In the genomic region with DNA sequence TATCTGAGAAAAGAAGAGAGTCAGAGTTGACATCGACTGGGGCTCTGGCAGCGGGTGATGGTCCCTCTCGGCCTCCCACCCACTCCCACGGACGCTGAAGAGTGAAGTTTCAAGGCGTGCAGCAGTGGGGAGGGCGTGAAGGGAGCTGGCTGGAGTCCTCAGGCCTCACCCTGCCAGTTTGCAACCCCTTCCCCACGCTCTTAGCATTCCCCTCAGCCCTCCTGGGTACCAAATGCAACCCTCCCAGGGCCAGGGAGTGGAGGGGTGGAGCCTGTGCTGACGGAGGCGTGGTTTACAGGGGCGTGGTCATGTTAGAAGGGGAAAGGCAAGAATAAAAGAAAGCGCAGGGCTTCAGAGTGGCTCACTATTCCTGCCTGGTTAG, we compare ENCODE assay signal across 8 mouse cellular contexts.
DNase-seq lines count a peak whose midpoint lies in the region; ATAC-seq and TF ChIP-seq lines count a peak whose summit lies in the region.

No protein-coding gene starts in this region.

- H3K4me1 ChIP-seq in heart, embryonic 14.5 days (ENCODE audit: control insufficient read depth in 2 of 2, insufficient read depth in 2 of 2, low read length in 2 of 2) = peaks cover 11 to 12% of the 10 kb centered on the region in 2 experiments
- peaks cover 11% of the 10 kb centered on the region; the same call in 1 of the 2 replicates for H3K4me1 ChIP-seq in kidney, postnatal 0 days (replicated peaks; ENCODE audit: insufficient read depth, low read length)
- H3K4me1 ChIP-seq in lung, embryonic 14.5 days (ENCODE audit: insufficient read depth) = peaks cover 17% of the 10 kb centered on the region
- H3K4me1 ChIP-seq in neural tube, embryonic 14.5 days (ENCODE audit: control insufficient read depth, insufficient read depth, low read length) = peaks cover 21% of the 10 kb centered on the region; the same call in 1 of the 2 replicates

- H3K36me3 ChIP-seq in heart, embryonic 14.5 days (ENCODE audit: control insufficient read depth, insufficient read depth, low read length) = no peaks in the 10 kb centered on the region
- no peaks in the 10 kb centered on the region for H3K36me3 ChIP-seq in kidney, postnatal 0 days (ENCODE audit: insufficient read depth, low read length)
- H3K36me3 ChIP-seq in lung, embryonic 14.5 days (ENCODE audit: insufficient read depth) = no peaks in the 10 kb centered on the region
- H3K36me3 ChIP-seq in neural tube, embryonic 14.5 days (ENCODE audit: control insufficient read depth, insufficient read depth, low read length) = no peaks in the 10 kb centered on the region

- WGBS in heart, embryonic 14.5 days = 1% methylated on average over 12 of the region's 12 CpGs
- 0% methylated on average over 12 of the region's 12 CpGs for WGBS in kidney, postnatal 0 days
- 2% methylated on average over 12 of the region's 12 CpGs for WGBS in lung, embryonic 14.5 days
- under 1% methylated on average over 12 of the region's 12 CpGs for WGBS in neural tube, embryonic 14.5 days

- no peaks in the 10 kb centered on the region for H3K27me3 ChIP-seq in heart, embryonic 14.5 days (ENCODE audit: control insufficient read depth, insufficient read depth, low read length)
- H3K27me3 ChIP-seq in kidney, postnatal 0 days (ENCODE audit: insufficient read depth, low read length) = no peaks in the 10 kb centered on the region
- no peaks in the 10 kb centered on the region for H3K27me3 ChIP-seq in lung, embryonic 14.5 days (ENCODE audit: insufficient read depth, low read length)
- H3K27me3 ChIP-seq in neural tube, embryonic 14.5 days (ENCODE audit: control insufficient read depth, insufficient read depth, low read length) = no peaks in the 10 kb centered on the region

- H3K9ac ChIP-seq in heart, embryonic 14.5 days (ENCODE audit: low read length) = peak overlapping the region; percentile 65
- peak overlapping the region; percentile 51; the same call in 1 of the 2 replicates for H3K9ac ChIP-seq in kidney, postnatal 0 days (ENCODE audit: low read depth, low read length)
- peak overlapping the region; percentile 47 for H3K9ac ChIP-seq in lung, embryonic 14.5 days
- peak overlapping the region; percentile 48; the same call in 1 of the 2 replicates for H3K9ac ChIP-seq in neural tube, embryonic 14.5 days (replicated peaks; ENCODE audit: low read depth, low read length)

- no peaks in the 10 kb centered on the region for H3K9me3 ChIP-seq in heart, embryonic 14.5 days (ENCODE audit: control insufficient read depth, low read length)
- no peaks in the 10 kb centered on the region for H3K9me3 ChIP-seq in kidney, postnatal 0 days (replicated peaks; ENCODE audit: low read length)
- no peaks in the 10 kb centered on the region for H3K9me3 ChIP-seq in lung, embryonic 14.5 days (ENCODE audit: low read depth, low read length)
- no peaks in the 10 kb centered on the region for H3K9me3 ChIP-seq in neural tube, embryonic 14.5 days (ENCODE audit: control insufficient read depth, low read length)

- no peak for TF ChIP-seq CTCF in kidney, postnatal 0 days (IDR thresholded peaks at IDR 0.05; ENCODE audit: low read depth)
- TF ChIP-seq CTCF in lung, embryonic 14.5 days (IDR thresholded peaks at IDR 0.05; ENCODE audit: low read depth) = no peak

- H3K4me3 ChIP-seq in heart, embryonic 14.5 days (ENCODE audit: control insufficient read depth in 1 of 2, insufficient read depth in 1 of 2, low read depth in 1 of 2, low read length in 2 of 2) = peak overlapping the region; percentile 47 to 52
- peak overlapping the region; percentile 30 for H3K4me3 ChIP-seq in kidney, postnatal 0 days (replicated peaks; ENCODE audit: low read depth, low read length)
- H3K4me3 ChIP-seq in lung, embryonic 14.5 days (ENCODE audit: low read depth, low read length) = peak overlapping the region; percentile 43
- H3K4me3 ChIP-seq in neural tube, embryonic 14.5 days (ENCODE audit: low read depth, low read length) = peak overlapping the region; percentile 34

- peak; percentile 75 for DNase-seq in CD4-positive helper T cell, adult 2 months (ENCODE audit: low read depth, low spot score)
- DNase-seq in adrenal gland, postnatal 25 days = peak; percentile 66
- DNase-seq in kidney, postnatal 0 days (ENCODE audit: low spot score) = peak; percentile 87
- DNase-seq in lung, embryonic 14.5 days = peak; percentile 91
- peak; percentile 67 for DNase-seq in testis, postnatal 14 days (ENCODE audit: low spot score)

- peak; percentile 51; the same call in 1 of the 2 replicates for ATAC-seq in erythroid progenitor cell, adult 5-6 weeks (replicated peaks; ENCODE audit: low FRiP score, poor library complexity, severe bottlenecking)
- peak; percentile 33 for ATAC-seq in heart, embryonic 14.5 days (ENCODE audit: insufficient number of reproducible peaks, insufficient read depth, low FRiP score, low read depth)
- peak; percentile 45; the same call in 1 of the 2 replicates for ATAC-seq in kidney, postnatal 0 days (replicated peaks; ENCODE audit: low FRiP score, low read depth)
- peak; percentile 68 for ATAC-seq in lung, embryonic 14.5 days (ENCODE audit: insufficient read depth)
- ATAC-seq in neural tube, embryonic 14.5 days (ENCODE audit: low read depth) = peak; percentile 68

- peak overlapping the region; percentile 93 for H3K4me2 ChIP-seq in heart, embryonic 14.5 days (ENCODE audit: low read length)
- peak overlapping the region; percentile 84 for H3K4me2 ChIP-seq in kidney, postnatal 0 days (ENCODE audit: low read length)
- peak overlapping the region; percentile 92 for H3K4me2 ChIP-seq in lung, embryonic 14.5 days
- H3K4me2 ChIP-seq in neural tube, embryonic 14.5 days (ENCODE audit: low read depth, low read length) = peak overlapping the region; percentile 70

- peak overlapping the region; percentile 47 to 56; a peak in 3 of 4 replicates for H3K27ac ChIP-seq in heart, embryonic 14.5 days (replicated peaks in 1 of 2; ENCODE audit: control insufficient read depth in 1 of 2, insufficient read depth in 1 of 2, low read depth in 2 of 2, low read length in 2 of 2)
- peak overlapping the region; percentile 62 for H3K27ac ChIP-seq in kidney, postnatal 0 days
- peak overlapping the region; percentile 85 for H3K27ac ChIP-seq in lung, embryonic 14.5 days (ENCODE audit: low read depth)
- H3K27ac ChIP-seq in neural tube, embryonic 14.5 days (ENCODE audit: low read depth, low read length) = peak overlapping the region; percentile 88

Comparison
In these comparisons a context has a peak if more than half of its experiments do, and no peak if none do; other contexts are left out.
1. Peak in every context shown above with its lines: DNase-seq, ATAC-seq, H3K4me3 ChIP-seq and H3K27ac ChIP-seq.